ENCODE assay signal across 8 mouse cellular contexts in the genomic region with DNA sequence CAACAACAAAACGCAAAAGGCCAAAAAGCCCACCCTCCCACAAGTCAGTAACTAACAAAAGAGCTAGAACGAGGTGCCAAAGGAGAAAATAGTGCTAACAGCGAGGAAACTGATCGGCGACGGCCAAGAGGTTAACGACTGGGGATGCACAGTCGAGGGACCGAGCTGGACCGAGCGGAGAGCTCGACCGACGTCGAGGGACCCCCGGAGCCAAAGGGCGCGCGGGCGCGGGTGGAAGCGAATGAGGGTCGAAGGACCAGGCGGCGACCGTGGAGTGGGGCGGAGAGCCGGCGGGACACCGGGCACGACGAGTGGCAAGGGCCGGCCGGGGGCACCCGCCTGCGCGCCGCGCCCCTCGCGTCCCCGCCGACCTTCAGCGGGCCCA. TPM values are rescaled to one million over a fixed set of nuclear protein-coding genes. Genes with fewer than 3 reads are reported as not detected.
A peak's percentile ranks its signal among the peaks of the same experiment; 100 is the strongest.
DNase-seq lines count a peak whose midpoint lies in the region; ATAC-seq lines count a peak whose summit lies in the region.

No protein-coding gene starts in this region.

- no peak for DNase-seq in heart, postnatal 4 days
- DNase-seq in MN1 (ENCODE audit: low spot score), result peak; percentile 11
- DNase-seq in ovary, adult 18-20 months (ENCODE audit: low spot score), result no peak
- DNase-seq in adrenal gland, postnatal 10 days, result no peak
- DNase-seq in left cerebral cortex, postnatal 14 days (ENCODE audit: low spot score in 2 of 2), result no peak

- H3K27me3 ChIP-seq in heart, embryonic 15.5 days, result no peaks in the 10 kb centered on the region
- no peaks in the 10 kb centered on the region for H3K27me3 ChIP-seq in forebrain, embryonic 16.5 days (replicated peaks; ENCODE audit: control insufficient read depth, insufficient read depth, low read length)
- peaks cover 24% of the 10 kb centered on the region for H3K27me3 ChIP-seq in liver, embryonic 16.5 days (ENCODE audit: control insufficient read depth, insufficient read depth, low read depth, low read length)

- peak overlapping the region; percentile 89 for H3K9ac ChIP-seq in heart, embryonic 15.5 days
- peak overlapping the region; percentile 82 for H3K9ac ChIP-seq in forebrain, embryonic 16.5 days (replicated peaks; ENCODE audit: low read depth, low read length)
- H3K9ac ChIP-seq in liver, embryonic 16.5 days (ENCODE audit: low read depth, low read length), result peak overlapping the region; percentile 56

- H3K4me1 ChIP-seq in heart, embryonic 15.5 days (replicated peaks), result peaks cover 8% of the 10 kb centered on the region
- H3K4me1 ChIP-seq in forebrain, embryonic 16.5 days (replicated peaks; ENCODE audit: control insufficient read depth, insufficient read depth, low read length), result peaks cover 11% of the 10 kb centered on the region
- H3K4me1 ChIP-seq in liver, embryonic 16.5 days (ENCODE audit: control insufficient read depth, low read depth, low read length), result no peaks in the 10 kb centered on the region

- H3K4me3 ChIP-seq in heart, embryonic 15.5 days, result peak overlapping the region; percentile 93
- H3K4me3 ChIP-seq in forebrain, embryonic 16.5 days (replicated peaks; ENCODE audit: low read length), result peak overlapping the region; percentile 79
- peak overlapping the region; percentile 64 for H3K4me3 ChIP-seq in liver, embryonic 16.5 days (ENCODE audit: low read depth, low read length)

- H3K27ac ChIP-seq in heart, embryonic 15.5 days, result peak overlapping the region; percentile 84
- peak overlapping the region; percentile 12; the same call in 1 of the 2 replicates for H3K27ac ChIP-seq in forebrain, embryonic 16.5 days (ENCODE audit: low read length)
- H3K27ac ChIP-seq in liver, embryonic 16.5 days (ENCODE audit: low read length), result no peak overlapping the region

- no peaks in the 10 kb centered on the region for H3K36me3 ChIP-seq in heart, embryonic 15.5 days
- H3K36me3 ChIP-seq in forebrain, embryonic 16.5 days (ENCODE audit: control insufficient read depth, insufficient read depth), result no peaks in the 10 kb centered on the region
- no peaks in the 10 kb centered on the region for H3K36me3 ChIP-seq in liver, embryonic 16.5 days (ENCODE audit: control insufficient read depth, insufficient read depth)

- H3K9me3 ChIP-seq in heart, embryonic 15.5 days (replicated peaks), result no peaks in the 10 kb centered on the region
- H3K9me3 ChIP-seq in forebrain, embryonic 16.5 days (ENCODE audit: control insufficient read depth, low read length), result no peaks in the 10 kb centered on the region
- H3K9me3 ChIP-seq in liver, embryonic 16.5 days (replicated peaks; ENCODE audit: control insufficient read depth, low read length), result no peaks in the 10 kb centered on the region

- peak; percentile 40; the same call in 1 of the 2 replicates for ATAC-seq in heart, embryonic 15.5 days (replicated peaks; ENCODE audit: insufficient number of reproducible peaks, insufficient read depth, low FRiP score, low read depth)
- no peak; the same call in 1 of the 2 replicates for ATAC-seq in forebrain, embryonic 16.5 days
- ATAC-seq in liver, embryonic 16.5 days (ENCODE audit: low read depth), result peak; percentile 8; the same call in 1 of the 2 replicates

- intact Hi-C loops in left cerebral cortex, postnatal 14 days (cut with DNase I), result loop anchor here (5.0 kb wide), 1 partner anchor 33 kb away; no protein-coding TSS in a partner anchor

- under 1% methylated on average over 29 of the region's 44 CpGs for WGBS in heart, embryonic 15.5 days
- WGBS in forebrain, embryonic 16.5 days, result 0% methylated on average over 44 of the region's 44 CpGs
- WGBS in liver, embryonic 16.5 days (ENCODE audit: insufficient replicate concordance), result 1% methylated on average over 34 of the region's 44 CpGs

- H3K4me2 ChIP-seq in heart, embryonic 15.5 days, result peak overlapping the region; percentile 68
- H3K4me2 ChIP-seq in forebrain, embryonic 16.5 days (ENCODE audit: low read length), result peak overlapping the region; percentile 77
- H3K4me2 ChIP-seq in liver, embryonic 16.5 days (ENCODE audit: low read depth, low read length), result peak overlapping the region; percentile 59

RNA-seq across cellular contexts. Expression of gene Fam135a, which starts 0.6 kb away (rescaled TPM):
- 22.2 and 26.1 TPM in 2 replicates for polyA plus RNA-seq in heart, embryonic 15.5 days (2015; fragmentation: Nextera tagmentation; extraction: Ambion mirVana)
- total RNA-seq in heart, postnatal 4 days (2021), result 10 to 100 TPM; 42.5 to 43.1 TPM
- 34.3 TPM in 2 replicates for polyA plus RNA-seq in forebrain, embryonic 16.5 days (2015; fragmentation: Nextera tagmentation; extraction: Ambion mirVana)
- polyA plus RNA-seq in liver, embryonic 16.5 days (2015; fragmentation: Nextera tagmentation; extraction: Ambion mirVana), result 5.2 and 6.1 TPM in 2 replicates
- 10 to 100 TPM; 18.4 to 23.8 TPM for total RNA-seq in adrenal gland, postnatal 10 days (2021)
- 10 to 100 TPM; 29.0 to 29.5 TPM for total RNA-seq in left cerebral cortex, postnatal 14 days (2021)
